Mouse (Mus musculus) lung, adult 2 months (tissue): ENCODE results near the gene Tcf7l2.

Source experiments
- CTCF ChIP-seq: fragments of 200-500 bp; IDR thresholded peaks from 2 replicates; pipeline ENCODE4 v1.5.1; 2011; ENCODE audit warnings: mild to moderate bottlenecking, low read length, control low read depth; ENCODE audit not compliant: insufficient read depth
- POLR2A ChIP-seq: fragments of 200-500 bp; IDR thresholded peaks from 2 replicates; pipeline ENCODE4 v1.6.1; 2011; ENCODE audit warnings: low read depth, mild to moderate bottlenecking, control low read depth, low read length, borderline replicate concordance; ENCODE audit errors: extremely low read depth

GRCm38 (mm10) chr19:55924800-55925199, 183.2 kb downstream of the Tcf7l2 start:
- TF ChIP-seq POLR2A (no peak), CTCF (no peak)
